Mouse (Mus musculus) CH12.LX (cell line): ENCODE data around the gene Pabpn1. TPM values are rescaled to one million over a fixed set of nuclear protein-coding genes. Genes with fewer than 3 reads are reported as not detected.
A peak's percentile ranks its signal among the peaks of the same experiment; 100 is the strongest.

Source experiments
- DNase-seq: peaks from one replicate; pipeline ENCODE4 v3.0.0-alpha.2; 2013; ENCODE audit errors: extremely low read depth
- H3K27ac ChIP-seq: 2 replicates; pipeline ENCODE4 v1.5.1; 2012; ENCODE audit warnings: low read depth, mild to moderate bottlenecking, control low read depth, moderate library complexity; ENCODE audit not compliant: insufficient read depth
- H3K27me3 ChIP-seq: replicated peaks from 2 replicates; pipeline ENCODE3; 2012; ENCODE audit warnings: inconsistent platforms
- H3K36me3 ChIP-seq, 2 experiments: replicated peaks in 1 of 2; 2 replicates each; pipeline versions ENCODE3 to v1.6.1; 2012; ENCODE audit warnings: inconsistent platforms in 1 of 2, low read length in 1 of 2, mild to moderate bottlenecking in 1 of 2, mixed read lengths in 1 of 2, moderate library complexity in 1 of 2; ENCODE audit not compliant: control insufficient read depth in 1 of 2, insufficient read depth in 1 of 2
- H3K4me1 ChIP-seq, 2 experiments: 2 replicates each; pipeline ENCODE4 v1.6.1; 2012; ENCODE audit warnings: inconsistent platforms in 1 of 2, moderate library complexity in 1 of 2; ENCODE audit not compliant: insufficient read depth in 2 of 2, control insufficient read depth in 1 of 2
- H3K4me2 ChIP-seq: 2 replicates; pipeline ENCODE4 v1.6.1; 2012; ENCODE audit warnings: low read depth, mild to moderate bottlenecking, control low read depth; ENCODE audit not compliant: poor library complexity, insufficient read depth, severe bottlenecking
- H3K4me3 ChIP-seq, 3 experiments: fragments of 150-350 bp in 1 of 3; sonication (generic) in 1 of 3; replicated peaks in 1 of 3; 2 replicates each; pipeline versions ENCODE3 to v1.5.1; 2011 to 2012; ENCODE audit warnings: low read depth in 2 of 3, low read length in 2 of 3, mild to moderate bottlenecking in 2 of 3, moderate library complexity in 2 of 3, control low read depth in 1 of 3, improper control_type of control experiment in 1 of 3, inconsistent platforms in 1 of 3, mixed read lengths in 1 of 3; ENCODE audit not compliant: poor library complexity in 1 of 3
- H3K79me2 ChIP-seq: replicated peaks from 2 replicates; pipeline ENCODE4 v1.6.1; 2012; ENCODE audit warnings: mild to moderate bottlenecking, moderate library complexity; ENCODE audit not compliant: control insufficient read depth, poor library complexity, insufficient read depth, severe bottlenecking; ENCODE audit errors: extremely low read depth
- H3K9ac ChIP-seq: 2 replicates; pipeline ENCODE4 v1.6.1; 2012; ENCODE audit warnings: low read depth, mild to moderate bottlenecking, control low read depth, moderate library complexity; ENCODE audit not compliant: insufficient read depth
- H3K9me3 ChIP-seq: replicated peaks from 2 replicates; pipeline ENCODE3; 2012; ENCODE audit warnings: low read length, inconsistent platforms, mixed read lengths
- BHLHE40 ChIP-seq: IDR thresholded peaks from 2 replicates; pipeline ENCODE4 v1.6.1; 2011; ENCODE audit warnings: mild to moderate bottlenecking, low read depth, low read length, improper control_type of control experiment
- CHD1 ChIP-seq: IDR thresholded peaks from 2 replicates; pipeline ENCODE4 v1.6.1; 2012; ENCODE audit warnings: low read depth, low read length, improper control_type of control experiment, inconsistent platforms
- ELF1 ChIP-seq: IDR thresholded peaks from 2 replicates; pipeline ENCODE4 v1.6.1; 2014; ENCODE audit warnings: low read depth, mild to moderate bottlenecking, inconsistent platforms, low read length, improper control_type of control experiment
- ETS1 ChIP-seq: conservative IDR thresholded peaks from 2 replicates; pipeline ENCODE4 v1.6.1; 2012; ENCODE audit warnings: low read depth, mild to moderate bottlenecking, inconsistent platforms, low read length, improper control_type of control experiment, moderate library complexity
- HCFC1 ChIP-seq: IDR thresholded peaks from 2 replicates; pipeline ENCODE4 v1.6.1; 2012; ENCODE audit warnings: low read depth, mild to moderate bottlenecking, inconsistent platforms, low read length, improper control_type of control experiment
- JUN ChIP-seq: IDR thresholded peaks from 2 replicates; pipeline ENCODE4 v1.6.1; 2011; ENCODE audit warnings: low read depth, mild to moderate bottlenecking, low read length, improper control_type of control experiment, moderate library complexity; ENCODE audit not compliant: insufficient read depth
- KAT2A ChIP-seq: IDR thresholded peaks from 2 replicates; pipeline ENCODE4 v1.6.1; 2012; ENCODE audit warnings: low read length, improper control_type of control experiment, inconsistent platforms; ENCODE audit not compliant: insufficient replicate concordance
- MAFK ChIP-seq: IDR thresholded peaks from 2 replicates; pipeline ENCODE4 v1.6.1; 2011; ENCODE audit warnings: low read length, improper control_type of control experiment; ENCODE audit not compliant: insufficient replicate concordance
- MAX ChIP-seq: IDR thresholded peaks from 2 replicates; pipeline ENCODE4 v1.6.1; 2011; ENCODE audit warnings: low read length, improper control_type of control experiment
- MEF2A ChIP-seq: IDR thresholded peaks from 2 replicates; pipeline ENCODE4 v1.6.1; 2014; ENCODE audit warnings: low read depth, mild to moderate bottlenecking, inconsistent platforms, low read length, improper control_type of control experiment, borderline replicate concordance
- NELFE ChIP-seq: IDR thresholded peaks from 2 replicates; pipeline ENCODE4 v1.6.1; 2011; ENCODE audit warnings: low read depth, low read length, improper control_type of control experiment
- POLR2A ChIP-seq: IDR thresholded peaks from 2 replicates; pipeline ENCODE4 v1.6.1; 2011; ENCODE audit warnings: low read depth, mild to moderate bottlenecking, improper control_type of control experiment, low read length
- POLR2AphosphoS2 ChIP-seq: IDR thresholded peaks from 2 replicates; pipeline ENCODE4 v1.6.1; 2011; ENCODE audit warnings: low read depth, low read length, improper control_type of control experiment
- RAD21 ChIP-seq: IDR thresholded peaks from 2 replicates; pipeline ENCODE4 v1.6.1; 2011; ENCODE audit warnings: low read depth, mild to moderate bottlenecking, low read length, improper control_type of control experiment, moderate library complexity
- RCOR1 ChIP-seq: conservative IDR thresholded peaks from 2 replicates; pipeline ENCODE4 v1.6.1; 2012; ENCODE audit warnings: low read depth, mild to moderate bottlenecking, inconsistent platforms, low read length, improper control_type of control experiment
- SMC3 ChIP-seq: IDR thresholded peaks from 2 replicates; pipeline ENCODE4 v1.6.1; 2011; ENCODE audit warnings: low read depth, low read length, improper control_type of control experiment
- TBP ChIP-seq: conservative IDR thresholded peaks from 2 replicates; pipeline ENCODE4 v1.6.1; 2011; ENCODE audit warnings: low read depth, low read length, improper control_type of control experiment
- USF2 ChIP-seq: conservative IDR thresholded peaks from 2 replicates; pipeline ENCODE4 v1.6.1; 2011; ENCODE audit warnings: low read depth, low read length, improper control_type of control experiment
- ZC3H11A ChIP-seq: IDR thresholded peaks from 2 replicates; pipeline ENCODE4 v1.6.1; 2012; ENCODE audit warnings: low read depth, mild to moderate bottlenecking, inconsistent platforms, low read length, improper control_type of control experiment
- ZKSCAN1 ChIP-seq: IDR thresholded peaks from 2 replicates; pipeline ENCODE4 v1.6.1; 2012; ENCODE audit warnings: low read depth, inconsistent platforms, low read length, improper control_type of control experiment, borderline replicate concordance
- ZNF384 ChIP-seq: IDR thresholded peaks from 2 replicates; pipeline ENCODE4 v1.6.1; 2012; ENCODE audit warnings: low read depth, low read length, improper control_type of control experiment, inconsistent platforms
- dilution Hi-C: fragments of 300-500 bp; cut with MboI; formaldehyde crosslinking; loops from 2 replicates; pipeline ENCODE4 v1.14.3; 2020; ENCODE audit warnings: low sequenced_read_pairs; ENCODE audit not compliant: extremely low pct_unique_long_range_greater_than_20kb, extremely low pct_ligation_motif_present
- in situ Hi-C: fragments of 300-500 bp; cut with MboI; formaldehyde crosslinking; loops from 3 replicates; pipeline ENCODE4 v1.14.3; 2019; ENCODE audit warnings: low sequenced_read_pairs, low pct_ligation_motif_present, low pct_unique_long_range_greater_than_20kb, mixed read lengths
- polyA plus RNA-seq: library from polyadenylated mRNA; unstranded; fragments of >175 nt; gene quantifications from 2 replicates; pipeline ENCODE4 v1.2.1, GENCODE M21; 2012; ENCODE audit warnings: low read depth; ENCODE audit not compliant: insufficient read length
- total RNA-seq, 2 experiments: library from RNA; depleted of rRNA; stranded (reverse); fragments of 300-350 nt in 1 of 2; fragments of >200 nt in 1 of 2; gene quantifications; 2 replicates each; pipeline ENCODE4 v1.2.3; 2012 to 2014

Pabpn1 gene
- total and polyA plus RNA-seq, 3 experiments = 56.8 to 275 (median 88.0) TPM

GRCm38 (mm10) chr14:54912886-54913285 is 20.6 kb downstream of the Pabpn1 start, which contains the start of gene Slc22a17:
Gene Slc22a17 (minus strand): TSS chr14:54913132.
- no peak for TF ChIP-seq BHLHE40
- peak; percentile 58 for TF ChIP-seq POLR2A
- peaks cover 0 to 4% of the 10 kb centered on the region in 2 experiments; a peak in 2 of 4 replicates for H3K4me1 ChIP-seq
- H3K27me3 ChIP-seq = peaks cover 79% of the 10 kb centered on the region
- H3K27ac ChIP-seq = no peak within 1 kb of the TSS
- dilution Hi-C loops = no loop called here
- no peak for DNase-seq
- peak within 1 kb of the TSS; percentile 49; the same call in 1 of the 2 replicates for H3K4me2 ChIP-seq
- in situ Hi-C loops = no loop called here
- no peaks in the 10 kb centered on the region for H3K36me3 ChIP-seq
- no peaks in the 10 kb centered on the region for H3K79me2 ChIP-seq
- no peaks in the 10 kb centered on the region for H3K9me3 ChIP-seq
- H3K4me3 ChIP-seq = peak within 1 kb of the TSS; percentile 36 to 74 (median 41)
- H3K9ac ChIP-seq = peak within 1 kb of the TSS; percentile 46; the same call in 1 of the 2 replicates

GRCm38 (mm10) chr14:54913343-54913742 is 21.0 kb downstream of the Pabpn1 start:
- no peaks in the 10 kb centered on the region for H3K36me3 ChIP-seq
- no peak overlapping the region for H3K9ac ChIP-seq
- in situ Hi-C loops = no loop called here
- dilution Hi-C loops = no loop called here
- H3K9me3 ChIP-seq = no peaks in the 10 kb centered on the region
- no peak for DNase-seq
- no peak overlapping the region for H3K4me3 ChIP-seq
- H3K4me2 ChIP-seq = no peak overlapping the region
- peaks cover 0 to 4% of the 10 kb centered on the region in 2 experiments; a peak in 2 of 4 replicates for H3K4me1 ChIP-seq
- peaks cover 83% of the 10 kb centered on the region for H3K27me3 ChIP-seq
- H3K27ac ChIP-seq = no peak overlapping the region
- TF ChIP-seq POLR2AphosphoS2 (no peak), ZC3H11A (no peak), CHD1 (no peak), TBP (no peak), ELF1 (no peak), USF2 (no peak), RCOR1 (no peak), NELFE (no peak), KAT2A (no peak)
- TF ChIP-seq, all 38 proteins: peak for 0
- H3K79me2 ChIP-seq = no peaks in the 10 kb centered on the region

GRCm38 (mm10) chr14:54920076-54920685 is 27.9 kb downstream of the Pabpn1 start:
- no peak overlapping the region for H3K4me3 ChIP-seq
- H3K36me3 ChIP-seq = no peaks in the 10 kb centered on the region
- no peaks in the 10 kb centered on the region for H3K79me2 ChIP-seq
- dilution Hi-C loops = no loop called here
- in situ Hi-C loops = no loop called here
- H3K4me2 ChIP-seq = no peak overlapping the region
- TF ChIP-seq MAFK (no peak), HCFC1 (no peak), KAT2A (no peak), MEF2A (no peak), ETS1 (no peak), ZNF384 (no peak), ZKSCAN1 (no peak), SMC3 (no peak), POLR2AphosphoS2 (no peak), MAX (no peak), RAD21 (no peak), JUN (no peak)
- no peak for DNase-seq
- peaks cover 91% of the 10 kb centered on the region for H3K27me3 ChIP-seq
- no peak overlapping the region for H3K9ac ChIP-seq
- H3K9me3 ChIP-seq = no peaks in the 10 kb centered on the region
- peaks cover 0 to 5% of the 10 kb centered on the region in 2 experiments; a peak in 1 of 4 replicates for H3K4me1 ChIP-seq
- H3K27ac ChIP-seq = no peak overlapping the region
